Mouse (Mus musculus): ENCODE results near the gene Vmn2r46. TPM values are rescaled to one million over a fixed set of nuclear protein-coding genes. Genes with fewer than 3 reads are reported as not detected.
"Not testable (repeated sequence)": the region's sequence is repeated elsewhere in the genome, so short reads cannot be mapped to it uniquely, and the experiment has no call there.

Vmn2r46 gene
- total RNA-seq (2022), result not detected

DNA sequence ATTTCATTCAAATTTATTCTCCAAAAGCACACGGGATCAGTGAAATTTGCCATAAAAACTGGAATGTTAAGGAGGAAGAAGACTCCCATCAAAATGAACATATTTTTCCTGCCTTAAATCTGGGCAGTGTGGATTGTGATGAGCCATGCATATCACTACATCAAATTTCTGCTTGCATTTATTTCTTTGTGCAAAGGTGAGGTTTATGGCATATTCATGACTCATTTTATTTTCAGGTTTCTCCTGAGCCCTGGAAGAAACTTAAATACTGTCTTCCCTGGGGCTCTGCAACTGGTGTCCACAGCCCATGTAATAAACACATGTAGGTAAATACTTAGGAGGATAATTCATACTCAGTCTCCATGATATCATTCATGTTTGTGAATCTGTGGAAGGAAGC, at the start of gene Vmn2r46:
Vmn2r46 (minus strand) TSS at position 101 of the 400 bp plus-strand sequence.
- DNase-seq, result not testable (repeated sequence)

Other genes with a start within 250 kb of the Vmn2r46 start
- not detected for gene Vmn2r47, start 70.8 kb upstream of the Vmn2r46 start, total RNA-seq (2022)
- not detected for gene Vmn2r48, start 183.0 kb upstream of the Vmn2r46 start, total RNA-seq (2022)
- not detected for gene Vmn2r49, start 221.7 kb upstream of the Vmn2r46 start, total RNA-seq (2022)